Mouse (Mus musculus) lung, embryonic 15.5 days (tissue): ENCODE results near the gene Xirp1. TPM values are rescaled to one million over a fixed set of nuclear protein-coding genes. Genes with fewer than 3 reads are reported as not detected.
A peak's percentile ranks its signal among the peaks of the same experiment; 100 is the strongest.
"Not testable (repeated sequence)": the region's sequence is repeated elsewhere in the genome, so short reads cannot be mapped to it uniquely, and the experiment has no call there.

Experiments used
- ATAC-seq: fragments of 200-750 bp; cut with Nextera tagmentation; 2 replicates; pipeline ENCODE4 v1.8.0; 2017; ENCODE audit warnings: moderate number of reproducible peaks, borderline replicate concordance; ENCODE audit not compliant: low FRiP score, low TSS enrichment; ENCODE audit errors: extremely low read depth
- H3K27ac ChIP-seq: fragments of 300-500 bp; sonication (generic); 2 replicates; pipeline ENCODE4 v1.5.1; 2015; ENCODE audit warnings: moderate library complexity, mild to moderate bottlenecking, inconsistent platforms
- H3K27me3 ChIP-seq: fragments of 300-500 bp; sonication (generic); 2 replicates; pipeline ENCODE4 v1.6.1; 2015; ENCODE audit warnings: inconsistent platforms
- H3K36me3 ChIP-seq: fragments of 300-500 bp; sonication (generic); 2 replicates; pipeline ENCODE4 v1.6.1; 2015; ENCODE audit warnings: inconsistent platforms
- H3K4me1 ChIP-seq: fragments of 300-500 bp; sonication (generic); 2 replicates; pipeline ENCODE4 v1.6.1; 2015; ENCODE audit warnings: inconsistent platforms
- H3K4me2 ChIP-seq: fragments of 300-500 bp; sonication (generic); 2 replicates; pipeline ENCODE4 v1.6.1; 2015; ENCODE audit warnings: inconsistent platforms, mild to moderate bottlenecking, moderate library complexity
- H3K4me3 ChIP-seq: fragments of 300-500 bp; sonication (generic); 2 replicates; pipeline ENCODE4 v1.5.1; 2015; ENCODE audit warnings: mild to moderate bottlenecking, inconsistent platforms
- H3K9ac ChIP-seq: fragments of 300-500 bp; sonication (generic); 2 replicates; pipeline ENCODE4 v1.6.1; 2015; ENCODE audit warnings: inconsistent platforms
- H3K9me3 ChIP-seq: fragments of 300-500 bp; sonication (generic); 2 replicates; pipeline ENCODE4 v1.6.1; 2016; ENCODE audit warnings: inconsistent platforms
- WGBS: fragments of 180-500 bp; shearing (Covaris S2); methylation state at CpG from one replicate; pipeline ENCODE4 v1.1.7; 2015; 5-methylcytosine and 5-hydroxymethylcytosine counted together
- polyA plus RNA-seq: library from polyadenylated mRNA; unstranded; fragments of >200 nt; fragmentation: Nextera tagmentation; extraction: Ambion mirVana; gene quantifications from 2 replicates; pipeline ENCODE4 v1.2.1, GENCODE M21; 2015

The Xirp1 gene
- polyA plus RNA-seq, 1 experiment from 2014 or later: 1.3 TPM

DNA sequence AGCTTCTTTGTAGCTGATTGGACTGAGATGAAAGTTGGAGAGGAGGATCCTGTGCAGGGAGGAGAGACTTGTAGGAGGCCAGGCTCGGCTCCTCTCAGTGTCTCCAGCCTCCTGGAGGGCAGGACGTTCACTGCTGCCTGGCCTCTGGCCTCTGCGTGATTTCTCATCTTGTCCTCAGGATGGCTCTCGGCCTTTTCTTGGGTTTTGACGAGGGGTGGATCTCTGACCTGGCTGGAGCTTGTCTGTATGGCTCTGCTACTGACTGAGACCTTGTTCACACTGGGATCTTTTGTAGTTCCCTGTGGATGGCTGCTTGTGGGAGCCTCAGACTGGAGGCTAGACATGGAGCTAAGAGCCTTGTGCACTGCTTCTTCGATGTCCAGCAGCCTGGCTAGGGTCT lies 8.6 kb downstream of the Xirp1 start:
- Histone ChIP-seq H3K4me1 (peaks cover 14% of the 10 kb centered on the region), H3K27me3 (no peaks in the 10 kb centered on the region), H3K9me3 (no peaks in the 10 kb centered on the region), H3K4me3 (no peak overlapping the region), H3K9ac (no peak overlapping the region), H3K4me2 (no peak overlapping the region), H3K27ac (no peak overlapping the region), H3K36me3 (no peaks in the 10 kb centered on the region)
- ATAC-seq: no peak
- 62% methylated on average over 6 of the region's 6 CpGs for WGBS

DNA sequence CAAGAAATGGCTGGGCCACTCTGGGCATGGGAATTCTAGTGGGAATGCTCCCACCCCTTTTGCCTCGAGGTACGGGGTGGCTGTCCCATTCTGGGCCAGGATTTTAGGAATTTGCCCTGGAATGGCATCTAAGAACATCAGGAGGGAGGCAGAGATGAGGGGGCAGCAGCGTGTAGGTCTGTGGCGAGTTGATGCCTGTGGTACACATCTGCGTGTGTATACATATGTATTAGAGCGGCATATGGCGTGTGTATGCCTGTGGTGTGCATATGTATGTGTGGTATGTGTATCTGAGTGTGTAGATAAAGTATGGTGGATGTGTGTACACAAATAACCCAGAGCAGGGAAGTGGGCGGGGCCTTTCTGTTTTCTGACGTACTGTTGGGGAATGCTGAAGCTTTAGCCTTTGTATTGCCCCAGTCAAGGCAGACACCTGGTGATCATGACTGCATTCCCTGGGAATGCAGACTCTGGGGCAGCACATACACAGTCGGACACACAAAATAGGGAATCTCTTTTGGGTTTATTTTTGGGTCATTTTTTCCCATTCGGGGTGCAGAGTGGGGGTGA lies 10.1 kb downstream of the Xirp1 start:
- no peaks in the 10 kb centered on the region for H3K36me3 ChIP-seq
- 66% methylated on average over 11 of the region's 11 CpGs for WGBS
- H3K4me2 ChIP-seq: no peak overlapping the region
- peaks cover 14% of the 10 kb centered on the region for H3K4me1 ChIP-seq
- no peak overlapping the region for H3K4me3 ChIP-seq
- H3K27me3 ChIP-seq: no peaks in the 10 kb centered on the region
- no peak overlapping the region for H3K27ac ChIP-seq
- no peak for ATAC-seq
- no peaks in the 10 kb centered on the region for H3K9me3 ChIP-seq
- no peak overlapping the region for H3K9ac ChIP-seq

DNA sequence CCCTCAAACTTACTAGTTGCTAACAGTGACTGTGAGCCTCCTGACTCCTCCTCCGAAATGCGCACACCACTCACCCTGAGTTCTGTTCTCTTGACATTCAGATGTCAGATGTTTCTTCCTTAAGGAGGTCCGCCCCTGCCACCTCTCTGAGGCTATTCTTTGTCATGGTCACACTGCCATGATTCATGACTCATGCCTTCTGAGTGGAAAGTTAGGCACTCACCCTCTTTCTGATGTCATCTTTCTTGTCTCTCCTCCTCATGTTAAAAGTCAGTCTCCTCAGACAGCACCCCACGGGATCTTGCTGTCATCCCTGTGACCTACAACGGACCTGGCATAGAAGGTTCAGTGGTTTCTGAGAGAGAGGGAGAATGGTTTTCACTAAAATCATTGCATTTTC lies 10.6 kb downstream of the Xirp1 start:
- Histone ChIP-seq H3K27ac (no peak overlapping the region), H3K4me1 (peaks cover 14% of the 10 kb centered on the region), H3K4me3 (no peak overlapping the region), H3K9me3 (no peaks in the 10 kb centered on the region), H3K4me2 (no peak overlapping the region), H3K9ac (no peak overlapping the region), H3K27me3 (no peaks in the 10 kb centered on the region), H3K36me3 (no peaks in the 10 kb centered on the region)
- ATAC-seq: no peak
- WGBS: 73% methylated on average over 5 of the region's 5 CpGs

- not testable (repeated sequence) for H3K9me3 ChIP-seq, H3K4me2 ChIP-seq, H3K27ac ChIP-seq, H3K9ac ChIP-seq, H3K27me3 ChIP-seq, ATAC-seq, H3K36me3 ChIP-seq, H3K4me3 ChIP-seq
- H3K4me1 ChIP-seq: peaks cover 14% of the 10 kb centered on the region
- WGBS: 78% methylated on average over 6 of the region's 6 CpGs
Measured at GRCm38 (mm10) chr9:120012161-120012560, 11.2 kb downstream of the Xirp1 start.

DNA sequence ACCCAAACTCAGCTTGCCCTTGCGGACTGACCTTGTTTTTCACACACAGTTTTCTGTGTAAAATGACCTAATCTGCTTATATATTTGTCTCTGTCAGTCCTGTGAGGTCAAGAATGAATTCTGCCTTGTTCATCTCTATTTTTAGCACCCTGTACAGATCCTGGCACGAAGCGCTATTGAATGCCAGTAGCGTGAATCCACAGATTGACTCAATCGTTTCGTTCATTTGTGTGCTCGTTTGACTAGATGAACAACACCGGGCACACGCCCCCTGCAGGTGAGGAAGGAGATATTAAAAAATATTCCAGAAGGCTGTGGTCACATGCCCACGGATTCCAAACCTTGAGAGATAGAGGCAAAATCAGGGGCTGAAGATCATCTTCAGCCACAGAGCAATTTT lies 11.9 kb downstream of the Xirp1 start:
- Histone ChIP-seq H3K36me3 (no peaks in the 10 kb centered on the region), H3K27ac (peak overlapping the region; percentile 90), H3K4me2 (peak overlapping the region; percentile 81), H3K27me3 (no peaks in the 10 kb centered on the region), H3K9ac (0 out of 2 replicates have a peak overlapping the region, but pooled peaks have one; percentile 14), H3K4me3 (peak overlapping the region; percentile 40), H3K9me3 (no peaks in the 10 kb centered on the region), H3K4me1 (peaks cover 14% of the 10 kb centered on the region)
- WGBS: under 1% methylated on average over 10 of the region's 10 CpGs
- peak; percentile 47 for ATAC-seq

DNA sequence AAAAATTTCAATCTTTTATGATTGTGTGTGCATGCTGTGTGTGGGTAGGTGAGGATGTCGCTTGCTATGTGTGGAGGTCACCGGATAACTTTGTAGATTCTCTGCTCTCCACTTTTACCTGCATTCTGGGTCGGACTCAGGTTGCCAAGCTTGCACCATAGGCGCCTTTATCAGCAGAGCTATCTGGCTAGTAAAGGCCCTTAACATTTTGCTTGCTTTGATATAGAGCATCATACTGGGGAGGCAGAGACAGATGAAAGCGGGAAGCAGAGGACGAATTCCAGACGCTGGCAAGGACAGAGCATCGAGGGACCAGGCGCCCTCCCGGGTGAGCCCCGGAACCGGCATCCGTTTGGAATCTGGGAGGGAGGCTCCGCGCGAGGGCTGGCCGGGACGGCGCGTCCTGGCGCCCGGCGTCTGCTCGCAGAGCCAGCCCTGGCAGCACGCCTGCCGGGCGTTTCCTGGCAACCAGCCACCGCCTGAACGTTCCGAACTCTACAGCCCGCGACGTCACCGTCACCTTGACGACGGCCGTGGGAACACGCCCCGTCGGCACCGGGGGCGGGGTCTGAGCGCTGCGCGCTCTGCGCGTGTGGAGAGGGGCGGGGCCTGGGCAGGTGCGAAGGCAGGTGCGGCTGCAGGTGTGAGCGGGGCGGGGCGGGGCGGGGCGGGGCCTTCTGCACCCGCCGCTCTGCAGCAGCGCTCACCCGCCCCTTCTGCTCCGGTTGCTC lies 12.5 kb downstream of the Xirp1 start:
- peaks cover 17% of the 10 kb centered on the region for H3K4me1 ChIP-seq
- WGBS: 1% methylated on average over 60 of the region's 60 CpGs
- ATAC-seq: peak; percentile 91

DNA sequence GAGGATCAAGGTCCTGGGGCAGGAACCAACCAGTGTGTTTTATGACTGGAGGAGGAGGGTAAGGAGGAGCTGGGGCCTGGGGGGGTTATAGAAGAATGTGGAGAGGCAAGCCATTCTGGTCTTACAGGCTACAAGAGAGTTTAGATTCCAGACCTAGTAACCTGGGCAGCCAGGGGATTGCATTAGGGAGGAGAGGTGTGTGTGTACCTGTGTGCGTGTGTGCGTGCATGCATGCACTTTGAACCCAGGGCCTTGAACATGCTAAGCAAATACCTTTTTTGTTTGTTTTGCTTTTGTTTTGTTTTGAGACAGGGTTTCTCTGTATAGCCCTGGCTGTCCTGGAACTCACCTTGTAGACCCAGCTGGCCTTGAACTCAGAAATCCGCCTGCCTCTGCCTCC lies 13.5 kb downstream of the Xirp1 start:
- no peak overlapping the region for H3K4me3 ChIP-seq
- H3K9ac ChIP-seq: no peak overlapping the region
- 91% methylated on average over 3 of the region's 3 CpGs for WGBS
- no peaks in the 10 kb centered on the region for H3K9me3 ChIP-seq
- H3K27me3 ChIP-seq: no peaks in the 10 kb centered on the region
- no peak overlapping the region for H3K4me2 ChIP-seq
- no peak overlapping the region for H3K27ac ChIP-seq
- no peak for ATAC-seq
- no peaks in the 10 kb centered on the region for H3K36me3 ChIP-seq
- peaks cover 21% of the 10 kb centered on the region for H3K4me1 ChIP-seq

More for the DNA sequence above, 12.5 kb downstream of the Xirp1 start:
- no peaks in the 10 kb centered on the region for H3K36me3 ChIP-seq
- no peaks in the 10 kb centered on the region for H3K9me3 ChIP-seq
- peak overlapping the region; percentile 39; the same call in 1 of the 2 replicates for H3K9ac ChIP-seq
- H3K4me2 ChIP-seq: peak overlapping the region; percentile 81
- peak overlapping the region; percentile 90 for H3K27ac ChIP-seq
- H3K4me3 ChIP-seq: peak overlapping the region; percentile 40
- H3K27me3 ChIP-seq: no peaks in the 10 kb centered on the region

- Histone ChIP-seq H3K4me1 (peaks cover 21% of the 10 kb centered on the region), H3K27me3 (no peaks in the 10 kb centered on the region), H3K27ac (no peak overlapping the region), H3K36me3 (no peaks in the 10 kb centered on the region), H3K4me2 (no peak overlapping the region), H3K4me3 (no peak overlapping the region), H3K9me3 (no peaks in the 10 kb centered on the region), H3K9ac (no peak overlapping the region)
- 65% methylated on average over 7 of the region's 7 CpGs for WGBS
- ATAC-seq: no peak
Measured at GRCm38 (mm10) chr9:120009226-120009841, 14.1 kb downstream of the Xirp1 start.

DNA sequence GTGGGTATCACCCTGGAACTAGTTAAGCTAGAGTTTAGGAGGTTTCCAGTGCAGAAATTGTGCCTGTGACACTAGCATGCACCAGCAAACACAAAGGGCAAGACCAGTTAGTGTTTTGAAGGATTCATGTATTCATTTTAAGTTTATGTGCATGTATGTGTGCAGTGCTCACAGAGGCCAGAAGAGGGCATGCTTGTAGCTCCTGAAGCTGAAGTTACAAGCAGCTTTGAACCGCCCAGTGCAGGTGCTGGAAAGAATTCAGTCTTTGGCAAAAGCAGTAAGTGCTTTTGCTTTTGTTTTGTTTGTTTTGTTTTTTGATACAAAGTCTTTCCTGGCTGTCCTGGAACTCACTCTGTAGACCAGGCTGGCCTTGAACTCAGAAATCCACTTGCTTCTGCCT lies 15.6 kb downstream of the Xirp1 start:
- Histone ChIP-seq H3K27ac (no peak overlapping the region), H3K4me1 (peaks cover 25% of the 10 kb centered on the region), H3K36me3 (no peaks in the 10 kb centered on the region), H3K9me3 (no peaks in the 10 kb centered on the region), H3K4me2 (no peak overlapping the region), H3K27me3 (no peaks in the 10 kb centered on the region), H3K9ac (no peak overlapping the region), H3K4me3 (no peak overlapping the region)
- ATAC-seq: no peak
- 86% methylated on average over 1 of the region's 1 CpGs for WGBS

- Histone ChIP-seq H3K9me3 (no peaks in the 10 kb centered on the region), H3K4me2 (no peak overlapping the region), H3K9ac (no peak overlapping the region), H3K4me1 (peaks cover 32% of the 10 kb centered on the region), H3K27ac (no peak overlapping the region), H3K4me3 (no peak overlapping the region), H3K27me3 (no peaks in the 10 kb centered on the region), H3K36me3 (no peaks in the 10 kb centered on the region)
- WGBS: 53% methylated on average over 3 of the region's 3 CpGs
- ATAC-seq: no peak
Measured at GRCm38 (mm10) chr9:120005936-120006335, 17.5 kb downstream of the Xirp1 start.

DNA sequence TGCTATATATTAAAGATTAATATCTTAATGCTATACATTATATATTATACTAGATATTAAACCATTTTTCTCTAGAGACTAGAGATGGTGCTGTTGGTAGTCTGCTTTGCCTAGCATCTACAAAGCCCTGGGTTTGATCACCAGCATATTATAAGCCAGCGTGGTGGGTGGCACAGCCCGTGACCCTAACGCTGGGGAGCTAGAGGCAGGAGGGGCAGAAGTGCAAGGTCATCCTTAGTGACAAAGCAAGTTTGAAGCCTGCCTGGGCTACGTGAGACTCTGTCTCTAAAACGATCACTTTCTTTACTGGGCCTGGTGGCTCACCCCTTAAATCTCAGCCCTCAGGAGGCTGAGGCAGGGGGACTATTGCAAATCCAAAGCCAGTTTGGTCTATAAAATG lies 20.5 kb downstream of the Xirp1 start:
- Histone ChIP-seq H3K27ac (no peak overlapping the region), H3K4me2 (no peak overlapping the region), H3K27me3 (no peaks in the 10 kb centered on the region), H3K36me3 (no peaks in the 10 kb centered on the region), H3K9ac (no peak overlapping the region), H3K4me3 (no peak overlapping the region), H3K4me1 (peaks cover 47% of the 10 kb centered on the region), H3K9me3 (no peaks in the 10 kb centered on the region)
- no peak for ATAC-seq
- WGBS: 82% methylated on average over 5 of the region's 5 CpGs
